Mouse (Mus musculus) stomach, embryonic 14.5 days (tissue): ENCODE results near the gene Gng7. TPM values are rescaled to one million over a fixed set of nuclear protein-coding genes. Genes with fewer than 3 reads are reported as not detected.
"Not testable (repeated sequence)": the region's sequence is repeated elsewhere in the genome, so short reads cannot be mapped to it uniquely, and the experiment has no call there.

ENCODE experiments used
- ATAC-seq: fragments of 200-750 bp; cut with Nextera tagmentation; 2 replicates; pipeline ENCODE4 v1.8.0; 2017; ENCODE audit warnings: low read depth, moderate TSS enrichment; ENCODE audit not compliant: insufficient number of reproducible peaks, insufficient read depth, low FRiP score
- H3K27ac ChIP-seq: fragments of 300-500 bp; sonication (generic); 2 replicates; pipeline ENCODE4 v1.5.1; 2014; ENCODE audit warnings: mild to moderate bottlenecking, low read length, moderate library complexity, mixed read lengths
- H3K27me3 ChIP-seq: fragments of 300-500 bp; sonication (generic); 2 replicates; pipeline ENCODE4 v1.6.1; 2014; ENCODE audit warnings: low read length, control low read depth, mixed read lengths; ENCODE audit not compliant: control insufficient read depth, insufficient read depth
- H3K36me3 ChIP-seq: fragments of 300-500 bp; sonication (generic); 2 replicates; pipeline ENCODE4 v1.6.1; 2014; ENCODE audit warnings: mild to moderate bottlenecking, control low read depth, low read length, moderate library complexity, mixed read lengths; ENCODE audit not compliant: control insufficient read depth, insufficient read depth
- H3K4me1 ChIP-seq: fragments of 300-500 bp; sonication (generic); 2 replicates; pipeline ENCODE4 v1.6.1; 2014; ENCODE audit warnings: low read length, control low read depth, mixed read lengths; ENCODE audit not compliant: control insufficient read depth, insufficient read depth
- H3K4me2 ChIP-seq: fragments of 300-500 bp; sonication (generic); replicated peaks from 2 replicates; pipeline ENCODE4 v1.6.1; 2014; ENCODE audit warnings: low read depth, low read length, control low read depth
- H3K4me3 ChIP-seq: fragments of 300-500 bp; sonication (generic); 2 replicates; pipeline ENCODE4 v1.5.1; 2014; ENCODE audit warnings: low read depth, low read length, control low read depth
- H3K9ac ChIP-seq: fragments of 300-500 bp; sonication (generic); replicated peaks from 2 replicates; pipeline ENCODE4 v1.6.1; 2014; ENCODE audit warnings: low read depth, mild to moderate bottlenecking, control low read depth, low read length, moderate library complexity, mixed read lengths
- H3K9me3 ChIP-seq: fragments of 300-500 bp; sonication (generic); 2 replicates; pipeline ENCODE4 v1.6.1; 2016; ENCODE audit warnings: low read depth, low read length, control low read depth; ENCODE audit not compliant: control insufficient read depth
- WGBS: fragments of 180-500 bp; shearing (Covaris S2); extraction: QIAGEN DNeasy Blood & Tissue Kit; methylation state at CpG from one replicate; pipeline ENCODE4 v1.1.7; 2014; 5-methylcytosine and 5-hydroxymethylcytosine counted together
- polyA plus RNA-seq: library from polyadenylated mRNA; unstranded; fragments of >200 nt; fragmentation: Nextera tagmentation; extraction: Ambion mirVana; gene quantifications from 2 replicates; pipeline ENCODE4 v1.2.1, GENCODE M21; 2014

Gene Gng7
- polyA plus RNA-seq, 1 experiment from 2014 or later = 4.7 TPM

DNA sequence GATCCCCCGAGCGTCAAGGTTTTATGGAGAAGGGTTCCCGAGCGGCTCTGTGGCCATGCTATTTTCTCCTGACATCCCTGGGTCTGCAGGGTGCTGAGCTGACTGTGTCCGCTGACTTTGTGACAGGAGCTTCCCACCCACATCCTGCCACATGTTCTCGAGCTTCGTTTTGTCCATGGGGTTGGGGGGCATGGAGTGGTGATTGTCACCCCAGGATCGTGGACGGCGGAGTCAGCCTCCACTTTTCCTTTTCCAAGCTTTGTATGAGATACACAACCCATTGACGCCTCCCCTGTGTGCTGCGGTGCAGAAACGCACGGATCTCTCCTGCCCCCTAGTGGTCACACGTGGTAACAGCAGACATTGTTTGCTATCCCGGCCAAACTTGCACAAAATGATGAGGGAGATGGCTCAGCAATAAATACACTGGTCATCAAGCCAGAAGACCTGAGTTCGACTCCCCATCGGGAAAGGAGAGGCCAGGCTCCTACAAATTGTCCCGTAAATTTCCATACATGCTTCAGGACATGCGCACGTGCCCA is 19.6 kb downstream of the Gng7 start:
- Histone ChIP-seq H3K4me1 (0 out of 2 replicates have a peak, but pooled peaks cover 4% of the 10 kb centered on the region), H3K27ac (no peak overlapping the region), H3K36me3 (no peaks in the 10 kb centered on the region), H3K4me2 (no peak overlapping the region; the same call in 1 of the 2 replicates), H3K9ac (no peak overlapping the region), H3K4me3 (no peak overlapping the region), H3K27me3 (0 out of 2 replicates have a peak, but pooled peaks cover 3% of the 10 kb centered on the region), H3K9me3 (no peaks in the 10 kb centered on the region)
- no peak for ATAC-seq
- 13% methylated on average over 21 of the region's 21 CpGs for WGBS

DNA sequence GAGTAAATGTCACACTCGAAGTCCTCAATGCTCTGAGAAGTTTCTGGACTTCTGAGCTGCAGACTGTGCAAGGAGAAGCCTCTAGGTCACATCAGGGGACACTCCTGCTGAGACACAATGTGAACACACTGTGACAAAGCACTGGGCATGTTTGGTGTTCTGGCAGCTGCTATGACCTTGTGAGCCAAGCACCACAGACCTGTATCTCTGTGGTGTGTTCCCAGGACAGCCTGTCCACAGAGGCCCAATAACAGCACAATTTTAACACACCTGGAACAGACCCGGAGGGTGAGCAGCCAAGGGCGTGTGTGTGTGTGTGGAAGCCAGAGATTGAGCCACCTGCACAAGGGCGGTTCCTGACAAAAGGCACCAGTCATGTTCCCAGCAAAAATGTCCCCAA is 20.1 kb downstream of the Gng7 start:
- Histone ChIP-seq H3K4me2 (no peak overlapping the region), H3K36me3 (no peaks in the 10 kb centered on the region), H3K9ac (no peak overlapping the region), H3K4me3 (no peak overlapping the region), H3K27me3 (0 out of 2 replicates have a peak, but pooled peaks cover 3% of the 10 kb centered on the region), H3K9me3 (no peaks in the 10 kb centered on the region), H3K27ac (no peak overlapping the region), H3K4me1 (0 out of 2 replicates have a peak, but pooled peaks cover 1% of the 10 kb centered on the region)
- no peak for ATAC-seq
- 44% methylated on average over 4 of the region's 4 CpGs for WGBS

GRCm38 (mm10) chr10:80993276-80993675 is 21.5 kb downstream of the Gng7 start:
- Histone ChIP-seq H3K36me3 (no peaks in the 10 kb centered on the region), H3K4me2 (no peak overlapping the region), H3K9me3 (no peaks in the 10 kb centered on the region), H3K4me3 (no peak overlapping the region), H3K27ac (no peak overlapping the region), H3K4me1 (no peaks in the 10 kb centered on the region), H3K9ac (no peak overlapping the region), H3K27me3 (0 out of 2 replicates have a peak, but pooled peaks cover 3% of the 10 kb centered on the region)
- no peak for ATAC-seq
- WGBS = 63% methylated on average over 5 of the region's 5 CpGs

GRCm38 (mm10) chr10:80991945-80992344 is 22.8 kb downstream of the Gng7 start:
- H3K36me3 ChIP-seq = no peaks in the 10 kb centered on the region
- H3K27me3 ChIP-seq = 0 out of 2 replicates have a peak, but pooled peaks cover 3% of the 10 kb centered on the region
- no peak for ATAC-seq
- H3K4me2 ChIP-seq = no peak overlapping the region
- no peak overlapping the region for H3K27ac ChIP-seq
- WGBS = 86% methylated on average over 1 of the region's 1 CpGs
- H3K9ac ChIP-seq = no peak overlapping the region
- H3K4me1 ChIP-seq = 0 out of 2 replicates have a peak, but pooled peaks cover 3% of the 10 kb centered on the region
- H3K9me3 ChIP-seq = no peaks in the 10 kb centered on the region
- no peak overlapping the region for H3K4me3 ChIP-seq

GRCm38 (mm10) chr10:80991007-80991406 is 23.7 kb downstream of the Gng7 start:
- H3K9ac ChIP-seq = no peak overlapping the region
- H3K9me3 ChIP-seq = no peaks in the 10 kb centered on the region
- H3K27ac ChIP-seq = no peak overlapping the region
- no peak overlapping the region for H3K4me2 ChIP-seq
- H3K4me1 ChIP-seq = 0 out of 2 replicates have a peak, but pooled peaks cover 3% of the 10 kb centered on the region
- 12% methylated on average over 3 of the region's 3 CpGs for WGBS
- no peaks in the 10 kb centered on the region for H3K36me3 ChIP-seq
- no peak for ATAC-seq
- H3K4me3 ChIP-seq = no peak overlapping the region
- H3K27me3 ChIP-seq = 0 out of 2 replicates have a peak, but pooled peaks cover 3% of the 10 kb centered on the region

- no peak for ATAC-seq
- Histone ChIP-seq H3K36me3 (no peaks in the 10 kb centered on the region), H3K9me3 (no peaks in the 10 kb centered on the region), H3K4me2 (no peak overlapping the region), H3K4me3 (no peak overlapping the region), H3K27ac (no peak overlapping the region), H3K9ac (no peak overlapping the region), H3K4me1 (0 out of 2 replicates have a peak, but pooled peaks cover 4% of the 10 kb centered on the region), H3K27me3 (0 out of 2 replicates have a peak, but pooled peaks cover 6% of the 10 kb centered on the region)
- 76% methylated on average over 7 of the region's 7 CpGs for WGBS
Measured at GRCm38 (mm10) chr10:80990406-80990805, 24.3 kb downstream of the Gng7 start.

GRCm38 (mm10) chr10:80989854-80990253 is 24.9 kb downstream of the Gng7 start:
- H3K9me3 ChIP-seq, H3K4me3 ChIP-seq, H3K36me3 ChIP-seq, H3K27me3 ChIP-seq, H3K4me2 ChIP-seq, H3K27ac ChIP-seq, H3K9ac ChIP-seq, ATAC-seq, H3K4me1 ChIP-seq: not testable (repeated sequence)
- 57% methylated on average over 4 of the region's 4 CpGs for WGBS

- Histone ChIP-seq H3K4me3 (no peak overlapping the region), H3K9ac (no peak overlapping the region)
- 67% methylated on average over 6 of the region's 6 CpGs for WGBS
Measured at GRCm38 (mm10) chr10:80989446-80989845, 25.3 kb downstream of the Gng7 start.

More at GRCm38 (mm10) chr10:80989446-80989845, 25.3 kb downstream of the Gng7 start:
- no peak for ATAC-seq
- no peaks in the 10 kb centered on the region for H3K36me3 ChIP-seq
- H3K27me3 ChIP-seq = peaks cover 9% of the 10 kb centered on the region; the same call in 1 of the 2 replicates
- H3K4me1 ChIP-seq = 0 out of 2 replicates have a peak, but pooled peaks cover 5% of the 10 kb centered on the region
- no peaks in the 10 kb centered on the region for H3K9me3 ChIP-seq
- no peak overlapping the region for H3K27ac ChIP-seq
- H3K4me2 ChIP-seq = no peak overlapping the region
